Mouse (Mus musculus) splenic B cell, adult 2 months (primary cell): ENCODE measurements around the gene Lcn6.
"Not testable (repeated sequence)": the region's sequence is repeated elsewhere in the genome, so short reads cannot be mapped to it uniquely, and the experiment has no call there.

Experiments used
- DNase-seq: peaks from one replicate; pipeline ENCODE4 v3.0.0-alpha.2; 2011; ENCODE audit warnings: low read depth, low spot score
- H3K27me3 ChIP-seq: 2 replicates; pipeline ENCODE4 v1.6.1; 2012; ENCODE audit warnings: mild to moderate bottlenecking, low read length, moderate library complexity, mixed read lengths; ENCODE audit not compliant: control insufficient read depth, poor library complexity, insufficient read depth, severe bottlenecking
- H3K36me3 ChIP-seq: 2 replicates; pipeline ENCODE4 v1.6.1; 2012; ENCODE audit warnings: mild to moderate bottlenecking, low read length, moderate library complexity, mixed read lengths; ENCODE audit not compliant: control insufficient read depth, poor library complexity, insufficient read depth, severe bottlenecking

Gene Lcn6

DNA sequence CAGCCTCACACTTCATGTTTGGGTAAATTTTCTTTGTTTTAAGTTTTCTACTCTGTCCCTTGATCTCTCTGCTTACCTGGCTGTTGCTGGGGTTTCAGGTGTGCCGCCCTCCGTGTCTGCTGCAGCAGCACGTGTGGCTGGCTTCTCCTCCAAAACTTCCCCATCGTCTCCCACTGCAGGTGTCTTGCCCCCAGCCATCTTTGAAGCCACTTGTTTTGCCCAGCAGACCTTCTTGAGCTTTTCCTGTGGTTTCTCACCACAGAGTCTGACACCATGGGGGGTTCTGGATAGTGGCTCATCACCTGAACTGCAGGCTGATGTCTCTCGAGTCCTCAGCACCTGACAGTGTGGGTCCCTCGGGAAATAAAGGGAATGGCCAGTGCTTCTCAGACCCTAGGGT lies 3.0 kb downstream of the Lcn6 start:
- H3K27me3 ChIP-seq = no peaks in the 10 kb centered on the region
- DNase-seq = no peak
- no peaks in the 10 kb centered on the region for H3K36me3 ChIP-seq

DNA sequence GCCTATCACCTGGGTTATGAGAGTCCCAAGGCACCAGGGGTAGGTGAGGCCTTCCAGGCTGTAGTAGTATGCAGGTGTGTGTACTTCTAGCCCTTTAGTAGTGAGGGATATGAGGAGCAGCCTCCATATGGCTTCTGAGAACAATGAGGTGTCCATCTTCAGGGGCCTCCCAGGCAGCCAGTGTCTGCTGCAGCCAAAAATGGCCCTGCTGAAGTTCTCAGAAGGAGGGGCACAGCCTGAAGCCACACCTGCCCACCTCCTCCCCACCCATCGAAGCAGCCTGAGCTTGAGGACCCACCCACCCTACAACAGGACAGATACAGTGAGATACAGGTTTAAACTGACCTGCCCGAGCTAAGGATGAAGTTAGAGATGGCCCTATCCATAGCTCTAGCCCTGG lies 5.8 kb downstream of the Lcn6 start, which contains the start of gene Lcn10:
Gene Lcn10, plus strand, starts transcription at position 301 of the 400 bp plus-strand sequence.
- DNase-seq = no peak
- Histone ChIP-seq H3K27me3 (no peaks in the 10 kb centered on the region), H3K36me3 (no peaks in the 10 kb centered on the region)

DNA sequence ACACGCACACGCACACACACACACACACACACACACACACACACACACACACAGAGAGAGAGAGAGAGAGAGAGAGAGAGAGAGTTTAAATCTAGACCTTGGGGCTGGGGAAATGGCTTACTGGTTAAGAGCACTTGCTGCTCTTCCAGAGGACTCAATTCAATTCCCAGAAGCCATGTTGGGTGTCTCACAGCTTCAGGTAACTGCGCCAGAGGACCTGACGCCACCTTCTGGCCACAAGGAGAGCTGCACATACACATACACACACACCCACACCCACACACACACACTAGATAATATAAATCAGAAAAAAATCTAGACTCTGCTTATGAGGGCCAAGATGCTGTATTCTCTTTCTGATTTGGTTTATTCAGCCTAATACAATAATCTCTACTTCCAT lies 10.4 kb downstream of the Lcn6 start:
- Histone ChIP-seq H3K36me3 (no peaks in the 10 kb centered on the region), H3K27me3 (no peaks in the 10 kb centered on the region)
- no peak for DNase-seq

DNA sequence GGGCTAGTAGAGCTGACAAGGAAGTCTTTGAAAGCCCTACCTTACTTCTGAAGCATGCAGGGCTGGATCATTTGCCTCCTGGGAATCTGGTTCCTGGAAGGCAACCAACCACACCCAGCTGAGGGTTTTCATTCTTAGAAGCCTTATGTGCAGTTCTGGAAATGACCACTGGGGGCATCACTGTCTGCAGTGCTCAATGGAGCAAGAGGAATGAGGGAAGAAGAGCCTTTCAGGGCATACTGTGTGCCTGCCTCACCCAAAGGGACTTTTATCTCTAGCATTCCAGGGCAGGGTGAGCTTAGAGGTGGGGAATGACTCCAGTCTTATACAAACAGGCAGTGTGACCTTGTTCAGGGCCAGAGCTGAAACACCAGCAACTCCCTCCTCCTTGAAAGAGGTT lies 18.0 kb downstream of the Lcn6 start:
- DNase-seq = peak; percentile 79
- Histone ChIP-seq H3K36me3 (no peaks in the 10 kb centered on the region), H3K27me3 (no peaks in the 10 kb centered on the region)

DNA sequence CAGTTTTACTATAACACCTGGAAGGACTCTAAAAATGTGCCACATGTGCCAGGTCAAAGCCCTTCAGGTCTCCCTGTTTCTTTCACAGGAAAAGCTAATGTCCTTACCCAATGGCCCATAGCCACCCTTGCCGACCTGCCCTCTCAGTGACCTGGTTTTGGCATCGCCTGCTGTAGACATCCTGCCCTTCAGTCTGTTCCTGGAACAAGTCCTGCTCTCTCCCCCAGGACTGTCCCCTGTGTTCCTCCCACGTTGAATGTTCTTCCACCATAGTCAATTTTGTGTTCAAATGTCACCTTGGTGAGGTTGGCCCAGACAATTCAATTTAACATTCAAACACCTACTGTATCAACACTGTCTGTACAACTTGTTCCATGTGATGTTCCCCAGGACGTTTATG lies 20.4 kb downstream of the Lcn6 start:
- DNase-seq = no peak
- H3K36me3 ChIP-seq = no peaks in the 10 kb centered on the region

DNA sequence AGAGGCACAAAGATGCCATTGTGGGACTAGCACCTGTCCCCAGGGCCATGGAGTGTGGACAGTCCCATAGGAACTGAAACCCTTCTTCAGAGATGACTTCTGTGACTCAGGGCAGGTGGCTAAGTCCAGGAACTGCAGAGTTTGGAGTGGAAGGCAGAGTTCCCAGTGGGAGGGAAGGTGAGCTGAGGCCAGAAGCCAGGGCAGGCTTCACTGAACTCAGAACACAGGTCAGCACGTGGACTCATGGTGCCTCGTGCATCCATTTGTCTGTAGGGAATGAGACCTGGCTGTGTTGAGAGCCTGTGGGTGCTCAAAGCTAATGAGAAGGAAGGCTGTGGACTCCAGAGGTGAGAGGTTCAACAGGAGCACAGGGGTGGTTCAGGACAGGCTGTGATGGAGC lies 22.1 kb downstream of the Lcn6 start:
- no peak for DNase-seq
- Histone ChIP-seq H3K27me3 (no peaks in the 10 kb centered on the region), H3K36me3 (no peaks in the 10 kb centered on the region)

More for the DNA sequence above, 20.4 kb downstream of the Lcn6 start:
- no peaks in the 10 kb centered on the region for H3K27me3 ChIP-seq

DNA sequence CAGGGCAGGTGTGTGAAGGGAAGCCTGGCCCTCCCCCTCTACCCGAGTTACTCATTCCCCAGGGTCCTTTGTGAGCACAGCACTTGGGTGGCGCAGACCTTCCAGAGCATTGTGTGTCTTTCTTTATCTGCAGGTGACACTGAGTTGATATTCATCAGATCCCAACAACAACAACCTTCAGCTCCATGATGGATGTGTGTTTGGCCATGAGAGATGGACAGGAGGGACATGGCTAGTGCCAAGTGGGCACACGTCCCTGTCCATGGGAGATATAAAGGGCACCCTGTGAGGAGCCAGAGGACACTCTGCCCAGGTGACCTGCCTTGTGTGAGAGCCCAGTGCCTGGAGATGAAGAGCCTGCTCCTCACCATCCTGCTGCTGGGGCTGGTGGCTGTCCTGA lies 23.2 kb downstream of the Lcn6 start, which contains the start of gene Obp2a:
Gene Obp2a, plus strand, starts transcription at position 301 of the 400 bp plus-strand sequence.
- H3K27me3 ChIP-seq, H3K36me3 ChIP-seq, DNase-seq: not testable (repeated sequence)

DNA sequence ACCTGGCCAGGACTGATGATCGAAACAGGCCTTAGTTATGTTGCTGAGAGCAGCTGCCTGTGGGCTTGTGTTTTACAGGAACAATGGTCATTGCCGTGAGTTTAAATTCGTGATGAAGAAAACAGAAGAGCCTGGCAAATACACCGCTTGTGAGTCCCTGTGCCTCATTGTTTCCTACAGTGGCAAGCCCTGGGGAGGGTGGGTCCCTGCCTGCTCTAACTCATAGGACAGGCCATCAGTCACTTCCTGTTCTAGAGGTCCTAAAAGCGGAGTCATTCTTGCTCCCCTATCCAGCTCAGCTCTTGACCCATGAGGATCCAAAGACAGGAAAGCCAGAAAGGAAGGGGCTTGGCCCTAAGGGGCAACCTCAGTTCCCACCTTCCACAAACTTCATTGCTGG lies 24.4 kb downstream of the Lcn6 start:
- H3K36me3 ChIP-seq = no peaks in the 10 kb centered on the region
- no peaks in the 10 kb centered on the region for H3K27me3 ChIP-seq
- no peak for DNase-seq

DNA sequence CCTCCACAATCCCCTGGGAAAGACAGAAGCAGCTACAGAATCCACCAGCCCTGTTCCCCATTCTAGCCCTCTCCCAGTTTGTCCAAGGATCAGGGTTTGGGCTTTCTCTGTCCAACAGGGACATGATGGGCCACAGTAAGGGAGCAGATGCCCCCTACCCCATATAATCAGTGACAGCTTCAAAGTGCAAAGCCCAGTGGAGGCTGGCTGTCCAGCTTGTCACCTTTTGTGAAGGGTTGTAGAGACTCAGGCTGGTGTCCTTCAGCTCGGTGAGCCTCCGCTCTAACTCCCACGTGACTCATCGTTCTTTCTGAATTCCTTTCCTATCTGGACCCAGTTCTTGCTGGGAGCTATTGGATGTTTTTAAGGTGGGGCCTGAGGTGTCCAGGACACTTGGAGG lies 27.1 kb downstream of the Lcn6 start:
- no peak for DNase-seq
- H3K36me3 ChIP-seq = no peaks in the 10 kb centered on the region
- no peaks in the 10 kb centered on the region for H3K27me3 ChIP-seq

DNA sequence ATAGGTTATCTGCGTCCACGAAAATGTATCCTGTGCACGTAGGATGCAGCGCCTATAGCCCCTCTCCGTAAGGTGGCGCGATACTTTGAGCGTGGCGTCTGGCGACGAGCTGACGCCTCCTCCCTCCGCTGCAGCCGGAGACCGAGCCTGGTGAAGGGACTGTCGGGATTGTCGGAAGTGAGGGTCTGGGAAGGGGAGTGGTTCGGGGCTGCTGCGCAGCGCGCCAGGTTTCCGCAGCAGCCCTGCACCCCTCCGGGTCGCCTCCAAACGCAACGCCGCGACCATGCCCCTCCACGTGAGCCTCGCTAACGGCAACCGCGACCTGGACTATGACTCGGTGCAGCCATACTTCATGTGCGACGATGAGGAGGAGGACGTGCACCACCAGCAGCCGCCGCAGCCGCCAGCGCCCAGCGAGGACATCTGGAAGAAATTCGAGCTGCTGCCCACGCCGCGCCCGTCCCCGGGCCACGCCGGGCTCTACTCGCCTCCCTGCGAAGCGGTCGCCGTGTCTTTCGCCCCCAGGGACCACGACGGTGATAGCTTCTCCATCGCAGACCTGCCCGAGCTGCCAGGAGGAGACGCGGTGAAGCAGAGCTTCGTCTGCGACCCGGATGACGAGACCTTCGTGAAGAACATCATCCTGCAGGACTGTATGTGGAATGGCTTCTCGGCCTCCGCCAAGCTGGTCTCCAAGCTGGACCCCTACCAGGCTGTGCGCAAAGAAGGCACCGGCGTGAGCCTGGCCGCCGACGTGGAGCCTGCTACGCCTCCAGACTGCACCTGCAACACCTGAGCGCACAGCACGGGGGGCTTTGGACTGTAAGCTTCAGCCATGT lies 30.3 kb downstream of the Lcn6 start, which contains the start of gene Bmyc:
Gene Bmyc, plus strand, starts transcription at position 97 of the 839 bp plus-strand sequence.
- Histone ChIP-seq H3K27me3 (no peaks in the 10 kb centered on the region), H3K36me3 (no peaks in the 10 kb centered on the region)
- peak; percentile 77 for DNase-seq

DNA sequence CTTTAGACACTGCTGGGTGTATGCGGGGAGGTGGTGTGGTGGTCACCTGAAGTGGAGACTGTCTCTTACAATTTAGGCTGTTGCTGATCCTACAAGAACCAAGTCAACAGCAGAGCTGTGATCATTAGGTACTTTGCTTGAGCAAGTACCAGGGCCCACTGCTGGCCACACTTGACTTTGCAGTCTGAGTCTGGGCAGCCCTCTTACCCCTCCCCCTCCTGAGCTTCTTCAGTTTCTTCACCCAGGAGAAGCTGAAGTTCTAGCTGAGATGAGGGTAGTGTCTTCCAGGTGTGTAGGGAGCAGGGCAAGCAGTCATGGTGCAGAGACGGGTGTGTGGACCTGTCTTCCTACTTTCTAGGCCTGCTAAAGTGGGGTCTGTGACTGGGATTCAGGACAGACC lies 31.5 kb downstream of the Lcn6 start:
- peak; percentile 70 for DNase-seq
- Histone ChIP-seq H3K36me3 (no peaks in the 10 kb centered on the region), H3K27me3 (no peaks in the 10 kb centered on the region)

DNA sequence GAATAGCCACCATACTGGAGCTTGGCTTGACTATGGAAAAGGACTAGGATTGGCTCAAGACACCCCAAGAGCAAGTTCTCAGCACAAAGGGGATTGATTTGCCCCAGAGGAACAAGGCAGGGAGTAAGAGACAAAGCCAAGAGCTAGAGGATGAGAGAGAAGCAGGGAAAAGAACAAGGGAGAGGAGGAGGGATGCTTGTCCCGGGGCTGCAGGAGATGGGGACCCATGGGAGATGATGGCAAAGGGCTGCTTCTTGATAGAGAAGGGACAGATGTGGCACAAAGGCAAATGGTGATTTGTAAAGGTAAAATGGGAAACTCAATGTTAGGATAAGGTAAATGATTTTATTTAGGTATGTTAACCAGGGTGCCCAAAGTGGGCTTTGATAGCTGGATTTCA lies 32.5 kb downstream of the Lcn6 start:
- H3K36me3 ChIP-seq, DNase-seq, H3K27me3 ChIP-seq: not testable (repeated sequence)

DNA sequence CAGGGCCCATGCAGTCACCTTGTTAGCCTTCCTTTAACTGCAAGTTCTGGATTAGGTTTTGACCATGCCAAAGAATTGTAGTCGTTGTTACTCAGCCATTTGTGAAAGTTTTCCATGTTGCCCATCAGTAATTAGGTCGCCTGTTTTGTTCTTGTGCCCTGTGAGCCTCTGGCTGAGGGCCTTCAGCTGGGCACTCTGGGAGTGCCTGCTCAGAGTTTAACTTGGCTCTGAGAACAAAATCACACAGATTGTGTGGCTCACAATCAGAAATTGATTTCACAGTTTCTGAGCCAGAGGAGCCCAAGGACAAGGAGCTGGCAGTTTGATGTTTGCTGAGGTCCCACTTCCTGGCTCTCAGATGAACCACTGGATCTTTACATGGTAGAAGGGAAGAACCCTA lies 33.2 kb downstream of the Lcn6 start:
- DNase-seq, H3K36me3 ChIP-seq, H3K27me3 ChIP-seq: not testable (repeated sequence)

DNA sequence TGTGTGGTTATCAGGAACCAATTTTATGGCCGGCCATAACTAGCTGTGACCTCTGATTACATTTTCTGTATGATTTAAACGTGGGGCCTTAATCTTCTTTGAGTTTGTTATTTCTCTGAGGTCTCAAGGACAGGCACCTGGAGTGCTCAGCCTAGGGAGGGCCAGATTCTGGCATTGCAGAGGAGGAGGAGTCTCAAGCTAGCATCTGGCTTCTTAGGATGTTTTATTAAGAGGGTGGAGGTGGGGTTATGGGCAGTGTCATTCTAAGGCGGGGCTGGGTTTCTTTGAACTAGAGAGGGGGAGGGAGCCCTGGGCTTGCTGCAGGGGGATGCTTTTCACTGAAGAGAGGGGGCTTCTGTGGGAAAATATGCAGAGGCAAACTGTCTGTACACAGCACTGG lies 35.1 kb downstream of the Lcn6 start:
- not testable (repeated sequence) for DNase-seq, H3K27me3 ChIP-seq

DNA sequence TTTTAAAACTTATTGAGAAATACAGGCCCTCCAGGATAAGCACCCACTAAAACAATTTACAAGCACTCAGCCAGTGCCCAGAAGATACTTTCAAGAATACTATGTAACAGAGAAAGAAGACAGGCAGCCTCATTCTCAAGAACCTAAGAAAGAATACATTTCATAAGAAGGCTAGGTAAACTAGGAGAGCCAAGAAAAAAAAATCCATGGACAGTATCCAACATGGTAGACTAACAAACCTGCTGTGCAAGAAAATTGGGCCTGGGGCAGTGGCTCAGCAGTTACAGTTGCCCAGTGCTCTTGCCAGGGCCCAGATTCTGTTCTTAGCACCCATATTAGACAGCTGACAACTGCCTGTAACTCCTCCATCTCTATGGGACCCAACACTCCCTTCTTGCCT lies 40.6 kb downstream of the Lcn6 start:
- DNase-seq = no peak
- H3K36me3 ChIP-seq = no peaks in the 10 kb centered on the region

More for the DNA sequence above, 35.1 kb downstream of the Lcn6 start:
- not testable (repeated sequence) for H3K36me3 ChIP-seq

More for the DNA sequence above, 40.6 kb downstream of the Lcn6 start:
- H3K27me3 ChIP-seq = no peaks in the 10 kb centered on the region
